Mouse (Mus musculus): Measurements from ENCODE around the gene Dmrtc1a.
"Not testable (repeated sequence)": the region's sequence is repeated elsewhere in the genome, so short reads cannot be mapped to it uniquely, and the experiment has no call there.

Gene Dmrtc1a
- long read RNA-seq, experiment 1 = 0 reads
- long read RNA-seq, experiment 2 = 0 reads

DNA sequence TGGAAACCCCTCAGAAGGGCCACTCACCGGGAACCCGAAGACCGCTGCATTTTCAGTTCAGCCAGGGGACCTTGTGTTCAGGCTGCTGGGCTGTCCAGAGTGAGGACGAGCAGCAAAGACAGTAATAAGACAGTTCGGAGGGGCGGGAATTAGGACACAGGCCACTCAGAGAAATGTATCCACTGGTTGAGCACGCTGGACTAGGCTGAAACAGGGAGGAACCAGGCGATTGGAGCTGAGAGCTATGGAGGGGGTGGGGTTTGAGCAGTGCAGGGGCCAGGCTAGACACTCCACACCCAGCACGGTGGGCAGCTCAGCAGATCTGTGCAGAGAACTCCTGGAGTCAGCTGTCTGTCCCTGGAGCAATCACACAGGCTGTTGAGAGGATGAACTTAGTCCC lies at the start of gene Dmrtc1a, which contains the start of gene 1700011M02Rik:
Gene Dmrtc1a, minus strand, starts transcription at position 101 of the 400 bp plus-strand sequence.
Gene 1700011M02Rik, plus strand, starts transcription at position 319 of the 400 bp plus-strand sequence.
- intact Hi-C loops (cut with DNase I) = not testable (repeated sequence)

- intact Hi-C loops (cut with DNase I) = not testable (repeated sequence)
These were observed 41.6 kb upstream of the Dmrtc1a start for GRCm38 (mm10) chrX:102950136-102950535.

DNA sequence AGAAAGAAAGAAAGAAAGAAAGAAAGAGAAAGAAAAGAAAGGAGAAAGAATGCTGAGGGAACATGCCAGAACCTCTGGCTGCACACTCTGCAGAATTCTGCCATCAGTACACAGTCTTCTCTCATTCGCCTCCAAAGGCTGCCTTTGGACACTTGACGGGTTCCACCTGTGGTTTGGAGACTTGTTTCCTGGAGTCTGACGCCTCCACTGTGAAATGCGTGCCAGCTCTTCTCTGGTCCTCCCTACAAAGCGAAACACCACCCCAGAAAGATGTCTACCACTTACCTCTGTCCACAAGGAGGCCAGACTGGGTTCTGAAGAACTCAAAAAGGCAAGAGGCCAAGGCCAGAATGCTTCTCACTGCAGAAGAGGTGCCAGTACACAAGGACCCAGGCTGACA lies 28.3 kb upstream of the Dmrtc1a start:
- intact Hi-C loops (cut with DNase I) = no loop called here

DNA sequence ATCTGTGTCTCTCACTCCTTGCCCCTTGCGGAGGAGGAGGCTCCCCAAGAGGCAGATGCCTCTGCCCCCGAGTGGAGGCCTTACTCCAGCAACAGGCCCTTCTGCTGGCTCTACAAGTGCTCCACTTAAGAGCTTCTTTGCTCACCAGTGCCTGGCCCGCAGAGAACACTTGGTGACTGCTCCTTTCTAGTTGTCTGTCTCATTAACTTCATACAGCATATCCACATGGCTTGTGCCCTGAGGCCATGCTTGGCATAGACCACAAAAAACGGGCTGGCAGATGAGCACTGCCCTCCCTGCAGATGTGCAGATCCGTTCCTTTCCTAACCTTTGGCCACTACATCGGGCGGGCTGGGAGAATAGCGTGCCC lies 25.9 kb upstream of the Dmrtc1a start:
- intact Hi-C loops (cut with DNase I) = no loop called here

DNA sequence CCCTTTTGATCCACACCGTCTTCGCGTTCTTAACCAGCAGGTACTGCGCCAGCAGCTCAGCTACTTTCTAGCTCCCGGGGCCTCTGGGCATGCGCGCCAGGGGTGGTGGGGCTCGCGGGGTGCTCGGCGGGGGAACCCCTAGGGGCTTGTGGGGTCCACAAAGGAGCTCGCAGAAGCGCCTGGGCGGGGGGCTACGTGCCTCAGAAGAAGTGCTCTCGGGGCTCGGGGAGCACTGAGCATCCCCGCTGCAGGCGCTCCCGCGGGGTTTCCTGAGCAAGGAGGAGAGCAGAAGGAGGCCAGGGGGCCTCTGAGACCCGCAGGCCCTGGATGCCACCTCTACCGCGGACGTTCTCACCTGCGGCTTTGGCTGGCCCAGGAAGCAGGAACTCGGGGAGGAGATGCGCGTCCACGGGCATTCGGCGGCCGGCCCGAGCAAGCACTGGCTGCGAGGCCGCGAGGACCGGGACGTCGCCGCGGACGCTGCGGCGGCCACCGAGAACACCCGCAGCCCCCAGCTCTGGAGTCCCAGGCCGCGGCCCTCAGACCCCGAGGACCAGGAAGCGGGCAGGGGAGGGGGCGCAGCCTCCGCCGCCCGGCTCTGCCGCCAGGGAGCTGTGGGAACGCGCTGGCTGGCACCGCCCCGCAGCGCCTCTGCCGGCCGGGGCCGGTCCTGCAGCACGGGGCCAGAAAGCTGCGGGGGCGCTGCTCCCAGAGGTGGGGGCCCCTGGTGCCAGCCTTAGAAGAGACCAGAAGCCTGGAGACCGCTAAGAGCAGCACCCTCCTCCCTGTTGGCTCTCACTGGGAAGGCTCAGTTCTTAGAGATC lies 25.3 kb upstream of the Dmrtc1a start:
- intact Hi-C loops (cut with DNase I) = no loop called here

DNA sequence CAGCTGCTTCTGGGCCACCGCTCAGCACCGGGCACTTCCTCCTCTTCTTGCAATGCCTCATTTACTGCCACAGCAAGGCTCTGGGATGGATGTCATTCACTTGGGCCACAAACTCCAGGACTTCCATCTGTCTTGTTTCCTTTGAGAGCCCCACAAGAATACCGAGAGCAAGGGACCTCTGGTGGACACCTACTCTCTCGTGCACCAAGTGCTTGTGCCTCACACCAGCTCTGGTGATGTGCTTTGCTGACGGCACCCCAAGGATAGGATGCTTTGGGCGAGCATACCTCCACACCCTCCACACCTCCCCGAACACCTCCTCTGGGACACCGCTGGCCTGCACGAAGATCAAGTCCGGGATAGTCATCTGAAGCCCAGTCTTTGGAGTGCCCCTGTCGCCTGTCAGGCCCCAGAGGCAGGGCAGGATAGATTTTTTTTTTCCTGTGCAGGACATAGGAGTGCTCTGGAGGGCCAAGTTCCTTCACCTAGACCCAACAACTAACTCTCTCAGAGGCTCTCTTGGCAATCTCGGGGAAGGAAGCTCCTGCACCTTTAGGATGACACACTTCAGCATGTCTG lies 24.6 kb upstream of the Dmrtc1a start:
- intact Hi-C loops (cut with DNase I) = no loop called here

DNA sequence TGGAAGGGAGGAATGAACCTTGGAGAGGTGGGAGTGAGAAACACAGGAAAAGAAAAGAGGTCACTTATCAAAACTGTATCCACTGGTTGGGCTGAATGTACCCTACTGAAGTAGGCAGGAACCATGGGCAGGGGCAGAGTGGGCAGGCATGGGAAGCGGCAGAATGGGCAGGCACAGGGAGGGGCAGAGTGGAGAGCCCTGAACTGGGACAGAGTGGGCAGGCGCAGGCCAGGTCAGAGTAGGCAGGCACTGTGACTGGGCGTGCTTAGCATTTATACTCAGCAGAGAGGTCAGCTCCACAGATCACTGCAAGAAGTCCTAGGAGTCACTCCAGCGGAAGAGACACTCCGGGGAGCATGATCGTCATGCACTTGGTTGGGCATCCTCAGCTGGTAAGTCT lies 19.6 kb upstream of the Dmrtc1a start, which contains the start of gene 1700018G05Rik:
Gene 1700018G05Rik, plus strand, starts transcription at position 301 of the 400 bp plus-strand sequence.
- intact Hi-C loops (cut with DNase I) = not testable (repeated sequence)

- intact Hi-C loops (cut with DNase I) = not testable (repeated sequence)
These were observed 18.2 kb upstream of the Dmrtc1a start for GRCm38 (mm10) chrX:102926707-102927106.

GRCm38 (mm10) chrX:102914823-102915222 lies 6.3 kb upstream of the Dmrtc1a start:
- intact Hi-C loops (cut with DNase I) = not testable (repeated sequence)

GRCm38 (mm10) chrX:102867871-102868270 lies 40.6 kb downstream of the Dmrtc1a start, which contains the start of gene 1700031F05Rik:
1700031F05Rik (minus strand) TSS chrX:102867971.
- intact Hi-C loops (cut with DNase I) = no loop called here

DNA sequence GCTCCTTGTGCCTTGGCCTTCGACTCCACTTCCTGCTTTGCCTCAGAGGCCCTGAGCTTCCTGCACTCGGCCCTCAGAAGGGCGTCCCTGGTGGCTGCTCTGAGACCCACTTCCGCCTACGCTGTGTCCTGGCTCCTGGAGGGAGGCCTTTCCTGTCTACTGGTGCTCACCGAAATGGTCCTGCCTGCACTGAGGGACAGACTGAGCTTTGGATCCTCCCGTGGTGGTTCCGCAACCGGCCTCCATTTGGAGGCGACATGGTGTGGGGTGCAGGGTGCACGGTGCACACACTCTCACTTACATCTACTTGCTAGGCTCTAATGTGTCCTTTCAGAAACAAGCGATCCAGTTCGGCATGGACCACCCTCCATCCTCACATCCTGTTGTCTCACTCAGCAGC lies 54.0 kb downstream of the Dmrtc1a start, which contains the start of gene Dmrtc1c2:
Gene Dmrtc1c2, minus strand, starts transcription at position 101 of the 400 bp plus-strand sequence.
- intact Hi-C loops (cut with DNase I) = not testable (repeated sequence)
